Mouse (Mus musculus) liver, embryonic 16.5 days (tissue): Measurements from ENCODE around the gene 4933414I15Rik. TPM values are rescaled to one million over a fixed set of nuclear protein-coding genes. Genes with fewer than 3 reads are reported as not detected.
A peak's percentile ranks its signal among the peaks of the same experiment; 100 is the strongest.

Source experiments
- ATAC-seq: fragments of 200-750 bp; cut with Nextera tagmentation; 2 replicates; pipeline ENCODE4 v1.8.0; 2017; ENCODE audit warnings: low read depth, mild to moderate bottlenecking, moderate number of reproducible peaks, moderate library complexity
- H3K27ac ChIP-seq: fragments of 300-500 bp; sonication (generic); 2 replicates; pipeline ENCODE4 v1.5.1; 2014; ENCODE audit warnings: mild to moderate bottlenecking, low read length
- H3K27me3 ChIP-seq: fragments of 300-500 bp; sonication (generic); 2 replicates; pipeline ENCODE4 v1.6.1; 2014; ENCODE audit warnings: low read depth, low read length, mixed read lengths; ENCODE audit not compliant: control insufficient read depth, insufficient read depth
- H3K36me3 ChIP-seq: fragments of 300-500 bp; sonication (generic); 2 replicates; pipeline ENCODE4 v1.6.1; 2014; ENCODE audit warnings: mild to moderate bottlenecking; ENCODE audit not compliant: control insufficient read depth, insufficient read depth
- H3K4me1 ChIP-seq: fragments of 300-500 bp; sonication (generic); 2 replicates; pipeline ENCODE4 v1.6.1; 2014; ENCODE audit warnings: low read depth, low read length, mixed read lengths; ENCODE audit not compliant: control insufficient read depth
- H3K4me2 ChIP-seq: fragments of 300-500 bp; sonication (generic); 2 replicates; pipeline ENCODE4 v1.6.1; 2014; ENCODE audit warnings: low read depth, low read length, mixed read lengths
- H3K4me3 ChIP-seq: fragments of 300-500 bp; sonication (generic); 2 replicates; pipeline ENCODE4 v1.5.1; 2014; ENCODE audit warnings: low read depth, mild to moderate bottlenecking, low read length
- H3K9ac ChIP-seq: fragments of 300-500 bp; sonication (generic); 2 replicates; pipeline ENCODE4 v1.6.1; 2014; ENCODE audit warnings: low read depth, low read length
- H3K9me3 ChIP-seq: fragments of 300-500 bp; sonication (generic); replicated peaks from 2 replicates; pipeline ENCODE4 v1.6.1; 2016; ENCODE audit warnings: low read length; ENCODE audit not compliant: control insufficient read depth
- WGBS: fragments of 180-500 bp; shearing (Covaris S2); extraction: QIAGEN DNeasy Blood & Tissue Kit; methylation state at CpG from one replicate; pipeline ENCODE4 v1.1.7; 2014; ENCODE audit not compliant: insufficient replicate concordance; 5-methylcytosine and 5-hydroxymethylcytosine counted together
- polyA plus RNA-seq: library from polyadenylated mRNA; unstranded; fragments of >200 nt; fragmentation: Nextera tagmentation; extraction: Ambion mirVana; gene quantifications from 2 replicates; pipeline ENCODE4 v1.2.1, GENCODE M21; 2015

The 4933414I15Rik gene
- polyA plus RNA-seq, 1 experiment from 2014 or later: not detected

DNA sequence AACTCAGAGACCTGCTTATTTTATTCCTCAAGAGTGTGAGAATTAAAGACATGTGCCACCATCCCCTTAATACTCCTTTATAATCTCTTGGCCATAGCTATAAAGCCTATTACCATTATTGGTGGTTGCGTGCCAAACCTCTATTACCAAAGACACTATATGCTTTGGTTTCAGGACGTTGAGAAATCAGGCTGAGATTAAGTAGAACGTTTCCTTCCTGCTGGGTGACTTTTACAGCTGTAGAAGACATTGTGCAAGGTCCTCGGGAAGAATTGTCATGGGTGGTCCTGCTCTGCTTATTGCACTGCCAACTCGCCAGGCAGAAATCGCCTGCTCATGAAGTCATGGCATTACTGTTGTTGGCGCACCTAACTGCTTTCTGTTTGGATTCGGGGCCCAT, 5.1 kb downstream of the 4933414I15Rik start:
- H3K9me3 ChIP-seq: no peaks in the 10 kb centered on the region
- no peak overlapping the region for H3K27ac ChIP-seq
- H3K27me3 ChIP-seq: no peaks in the 10 kb centered on the region
- no peak overlapping the region for H3K4me2 ChIP-seq
- ATAC-seq: no peak
- no peak overlapping the region for H3K4me3 ChIP-seq
- H3K4me1 ChIP-seq: no peaks in the 10 kb centered on the region
- 59% methylated on average over 8 of the region's 8 CpGs for WGBS
- H3K9ac ChIP-seq: no peak overlapping the region
- H3K36me3 ChIP-seq: no peaks in the 10 kb centered on the region

DNA sequence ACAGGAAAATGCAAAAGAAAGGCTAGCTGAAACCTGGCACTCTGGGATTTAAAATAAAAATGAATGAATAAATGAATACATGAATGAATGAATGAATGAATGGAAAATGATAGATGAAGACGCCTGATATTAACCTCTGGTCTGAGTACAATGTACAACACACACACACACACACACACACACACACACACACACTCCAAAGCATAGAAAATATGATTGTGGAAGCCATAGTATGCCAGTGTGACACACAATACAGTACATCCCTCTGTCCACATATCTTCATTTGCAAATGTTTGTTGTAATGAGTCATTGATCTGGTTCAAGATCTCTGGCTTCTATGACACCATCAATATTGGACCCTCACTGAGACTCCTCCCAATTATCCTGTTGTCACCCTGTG, 11.5 kb downstream of the 4933414I15Rik start:
- Histone ChIP-seq H3K9me3 (no peaks in the 10 kb centered on the region), H3K4me2 (peak overlapping the region; percentile 83; the same call in 1 of the 2 replicates), H3K4me1 (no peaks in the 10 kb centered on the region), H3K27ac (no peak overlapping the region), H3K9ac (no peak overlapping the region), H3K36me3 (no peaks in the 10 kb centered on the region), H3K27me3 (peaks cover 13% of the 10 kb centered on the region), H3K4me3 (no peak overlapping the region)
- ATAC-seq: no peak
- 15% methylated on average over 1 of the region's 1 CpGs for WGBS

DNA sequence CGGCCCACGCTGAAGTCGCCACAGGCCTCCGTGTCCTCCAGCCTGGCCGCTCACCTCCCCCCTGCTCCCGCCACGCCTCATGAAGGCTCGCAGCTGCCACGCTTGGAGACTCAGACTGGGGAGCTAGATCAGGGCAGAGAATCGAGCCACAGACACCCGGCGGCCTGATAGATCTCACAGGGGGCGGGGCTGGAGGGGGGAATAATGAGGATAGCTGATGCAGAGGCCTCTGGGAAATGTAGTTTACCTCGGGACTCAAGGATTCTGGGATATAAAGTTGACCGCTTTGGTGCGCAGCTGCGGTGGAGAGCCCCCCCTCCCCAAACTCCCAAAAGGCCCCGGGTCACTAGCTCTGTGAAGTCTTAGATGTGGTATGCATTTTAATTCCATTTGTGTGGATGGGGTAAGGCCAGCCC, 12.1 kb downstream of the 4933414I15Rik start, which contains the start of gene Zfp354b:
Gene Zfp354b, minus strand, starts transcription at position 183 of the 416 bp plus-strand sequence.
- WGBS: under 1% methylated on average over 18 of the region's 18 CpGs
- Histone ChIP-seq H3K9ac (peak within 1 kb of the TSS; percentile 55), H3K4me2 (peak within 1 kb of the TSS; percentile 83)

DNA sequence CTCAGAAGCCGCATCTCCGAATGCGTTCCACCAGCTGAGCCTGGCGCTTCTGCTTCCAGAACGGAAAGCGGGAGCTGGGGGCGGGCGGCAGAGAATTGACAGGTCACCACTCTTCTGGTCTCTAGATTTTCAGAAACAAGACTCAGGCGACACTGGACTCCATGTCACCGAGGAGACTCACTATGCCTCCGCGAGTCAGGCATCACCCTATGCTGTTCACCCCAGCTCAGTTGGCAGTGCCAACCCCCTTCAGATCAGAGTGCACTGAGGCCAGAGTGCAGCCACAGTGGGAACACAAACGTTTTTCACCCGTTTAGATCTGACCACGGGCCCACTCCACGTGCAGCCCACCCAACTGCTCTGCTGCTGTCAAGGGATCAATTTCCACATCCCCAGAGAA, 12.5 kb downstream of the 4933414I15Rik start:
- 3% methylated on average over 16 of the region's 16 CpGs for WGBS
- Histone ChIP-seq H3K36me3 (no peaks in the 10 kb centered on the region), H3K27me3 (peaks cover 13% of the 10 kb centered on the region), H3K4me1 (no peaks in the 10 kb centered on the region), H3K4me3 (peak overlapping the region; percentile 68), H3K27ac (no peak overlapping the region), H3K4me2 (peak overlapping the region; percentile 83), H3K9me3 (no peaks in the 10 kb centered on the region), H3K9ac (peak overlapping the region; percentile 55)
- no peak for ATAC-seq

More for the DNA sequence above, 12.1 kb downstream of the 4933414I15Rik start, which contains the start of gene Zfp354b:
- peak; percentile 81 for ATAC-seq
- H3K27ac ChIP-seq: no peak within 1 kb of the TSS
- H3K36me3 ChIP-seq: no peaks in the 10 kb centered on the region
- H3K27me3 ChIP-seq: peaks cover 13% of the 10 kb centered on the region
- H3K9me3 ChIP-seq: no peaks in the 10 kb centered on the region
- H3K4me1 ChIP-seq: no peaks in the 10 kb centered on the region
- peak within 1 kb of the TSS; percentile 68 for H3K4me3 ChIP-seq

DNA sequence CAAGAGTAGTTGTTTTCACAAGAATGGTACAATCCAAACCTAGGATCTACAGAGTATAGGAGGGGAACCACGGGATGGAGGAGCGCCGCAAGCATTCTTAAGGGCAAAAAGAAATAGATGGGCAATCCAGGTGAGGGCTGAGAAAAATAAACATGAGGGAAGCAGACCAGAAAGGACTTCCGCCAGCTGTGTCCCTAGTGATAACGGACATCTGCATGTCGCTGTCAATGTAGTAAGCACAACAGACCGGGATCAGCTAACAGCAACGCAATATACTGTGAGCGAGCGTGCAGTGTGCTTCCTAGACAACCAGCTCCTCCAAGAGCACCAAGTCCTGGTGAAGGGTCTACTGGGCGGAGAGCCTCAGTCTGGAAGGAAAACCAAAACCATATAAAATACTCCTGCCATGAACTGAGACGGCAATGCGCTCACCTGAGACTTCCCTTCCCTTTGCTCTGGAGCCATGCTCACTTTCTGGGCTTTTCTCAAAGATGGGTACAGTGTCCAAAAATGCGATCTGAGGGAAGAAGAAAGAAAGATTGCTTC, 13.0 kb downstream of the 4933414I15Rik start:
- Histone ChIP-seq H3K9ac (peak overlapping the region; percentile 55; the same call in 1 of the 2 replicates), H3K4me2 (peak overlapping the region; percentile 83), H3K27me3 (peaks cover 13% of the 10 kb centered on the region), H3K4me1 (no peaks in the 10 kb centered on the region), H3K36me3 (no peaks in the 10 kb centered on the region), H3K27ac (no peak overlapping the region), H3K9me3 (no peaks in the 10 kb centered on the region), H3K4me3 (peak overlapping the region; percentile 68)
- 8% methylated on average over 14 of the region's 14 CpGs for WGBS
- ATAC-seq: no peak

DNA sequence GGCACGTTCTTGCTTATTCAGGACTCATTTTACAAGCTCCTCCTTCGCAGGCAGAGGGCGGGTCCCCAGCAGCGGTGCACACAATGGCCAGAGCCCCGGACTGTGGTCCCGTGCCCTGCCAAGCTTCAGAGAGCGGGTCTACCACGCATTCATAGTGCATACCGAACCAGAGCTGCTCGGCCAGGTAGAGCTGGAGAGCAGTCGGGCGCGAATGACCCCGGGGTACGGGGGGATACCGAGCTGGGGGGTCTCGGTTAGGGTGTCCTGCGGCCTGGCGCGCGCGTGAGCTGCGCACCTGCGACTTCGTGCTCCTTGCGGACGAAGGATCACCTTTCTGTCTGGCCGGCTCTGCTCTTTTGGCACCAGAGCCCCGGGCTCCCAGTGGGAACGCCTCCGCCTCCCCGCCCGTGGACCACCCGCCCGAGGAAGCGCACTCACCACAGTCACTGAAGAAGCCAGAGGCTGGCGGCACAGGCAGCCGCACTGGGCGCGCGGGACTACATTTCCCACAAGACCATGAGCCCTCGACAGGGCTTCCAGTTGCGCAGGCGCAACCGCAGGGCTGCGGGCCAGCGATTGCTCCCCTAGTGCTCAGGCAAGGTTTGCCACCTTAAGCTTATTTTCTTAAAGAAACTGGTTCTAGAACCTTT, 27.8 kb downstream of the 4933414I15Rik start, which contains the start of gene Zfp2:
Gene Zfp2, minus strand, starts transcription at position 495 of the 650 bp plus-strand sequence.
- Histone ChIP-seq H3K4me2 (peak within 1 kb of the TSS; percentile 68), H3K27ac (no peak within 1 kb of the TSS), H3K27me3 (no peaks in the 10 kb centered on the region), H3K36me3 (no peaks in the 10 kb centered on the region; the same call in 1 of the 2 replicates), H3K4me3 (peak within 1 kb of the TSS; percentile 73), H3K9ac (peak within 1 kb of the TSS; percentile 67), H3K4me1 (no peaks in the 10 kb centered on the region), H3K9me3 (no peaks in the 10 kb centered on the region)
- WGBS: under 1% methylated on average over 47 of the region's 47 CpGs
- peak; percentile 96 for ATAC-seq

DNA sequence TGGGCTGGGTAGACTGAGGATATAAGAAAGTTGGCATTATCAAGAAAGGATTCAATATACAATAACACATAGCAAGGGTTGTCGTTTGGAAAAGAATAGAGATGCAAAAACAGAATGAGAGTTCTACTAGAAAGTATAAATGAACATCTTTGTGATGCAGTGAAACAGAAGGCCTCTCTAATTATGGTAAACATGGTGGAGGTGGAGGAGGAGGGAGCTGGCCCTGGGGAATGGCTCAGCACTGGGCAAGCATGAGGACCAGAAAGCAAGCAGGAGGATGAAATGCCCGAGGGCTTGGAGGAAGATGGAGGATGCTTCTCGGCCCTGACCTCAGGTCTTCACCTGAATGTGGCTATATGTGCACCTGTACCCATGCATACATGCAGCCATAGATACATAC, 29.1 kb downstream of the 4933414I15Rik start:
- no peak overlapping the region for H3K4me2 ChIP-seq
- H3K4me1 ChIP-seq: no peaks in the 10 kb centered on the region
- no peak overlapping the region for H3K4me3 ChIP-seq
- no peak overlapping the region for H3K9ac ChIP-seq
- no peak for ATAC-seq
- H3K36me3 ChIP-seq: peaks cover 9% of the 10 kb centered on the region
- no peaks in the 10 kb centered on the region for H3K27me3 ChIP-seq
- WGBS: 74% methylated on average over 3 of the region's 3 CpGs
- no peak overlapping the region for H3K27ac ChIP-seq
- no peaks in the 10 kb centered on the region for H3K9me3 ChIP-seq

DNA sequence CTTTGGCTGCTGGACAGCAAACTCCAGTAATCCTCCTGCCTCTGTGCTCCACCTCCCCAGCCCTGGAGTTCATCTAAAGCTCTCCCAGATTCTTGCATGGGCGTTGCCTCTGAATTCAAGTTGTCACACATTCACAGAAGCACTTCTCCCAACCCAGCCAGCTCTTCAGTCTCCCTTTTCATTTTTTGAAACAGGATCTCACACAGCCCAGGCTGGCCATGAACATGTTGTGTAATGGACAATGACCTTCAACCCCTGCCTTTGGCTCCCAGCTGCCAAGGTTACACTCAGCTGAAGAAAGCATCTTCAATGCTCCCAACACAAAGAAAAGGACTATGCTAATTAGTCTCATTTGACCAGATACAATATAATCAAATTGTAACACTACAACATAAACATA, 30.3 kb downstream of the 4933414I15Rik start:
- Histone ChIP-seq H3K36me3 (peaks cover 10% of the 10 kb centered on the region), H3K4me3 (no peak overlapping the region), H3K9me3 (no peaks in the 10 kb centered on the region), H3K9ac (no peak overlapping the region), H3K4me2 (no peak overlapping the region), H3K27me3 (no peaks in the 10 kb centered on the region), H3K27ac (no peak overlapping the region), H3K4me1 (no peaks in the 10 kb centered on the region)
- ATAC-seq: no peak
- WGBS: 55% methylated on average over 1 of the region's 1 CpGs

DNA sequence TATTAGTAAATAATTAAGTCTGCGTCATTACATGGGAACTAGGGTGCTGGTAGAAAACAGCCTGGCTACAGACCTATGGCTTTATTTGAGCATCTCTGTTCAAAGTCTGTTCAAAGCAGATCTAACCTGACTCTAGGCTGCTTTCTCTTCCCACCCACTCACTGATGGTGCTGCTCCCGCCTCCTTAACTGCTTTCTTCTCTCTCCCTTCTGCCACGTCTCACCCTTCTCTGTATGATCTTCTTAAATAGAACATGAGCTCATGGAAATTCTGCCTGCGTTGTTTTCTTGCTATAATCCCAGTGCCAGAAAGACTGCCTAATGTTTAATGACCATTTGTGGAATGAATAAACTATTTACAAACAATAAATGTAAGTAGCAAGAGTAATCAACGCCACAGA, 35.4 kb downstream of the 4933414I15Rik start:
- no peaks in the 10 kb centered on the region for H3K27me3 ChIP-seq
- H3K4me3 ChIP-seq: no peak overlapping the region
- H3K27ac ChIP-seq: no peak overlapping the region
- no peak for ATAC-seq
- peaks cover 14% of the 10 kb centered on the region for H3K36me3 ChIP-seq
- no peak overlapping the region for H3K9ac ChIP-seq
- no peak overlapping the region for H3K4me2 ChIP-seq
- WGBS: 75% methylated on average over 5 of the region's 5 CpGs
- H3K4me1 ChIP-seq: no peaks in the 10 kb centered on the region
- no peaks in the 10 kb centered on the region for H3K9me3 ChIP-seq
